ENCODE assay signal across 16 mouse cellular contexts in genomic region chr6:68164792-68165191, GRCm38 (mm10).
DNase-seq lines count a peak whose midpoint lies in the region.
"Had no signal": no experiment of that assay in that cellular context is flagged by ENCODE, and none has a peak within 500 bp of the region (broad histone marks: within the 10 kb centered on the region; RNA-seq: fewer than 3 reads in every experiment).

No protein-coding gene starts in this region.

- intact Hi-C loops in left cerebral cortex, postnatal 10 days (cut with DNase I) = loop anchor here (5.0 kb wide), 1 partner anchor 148 kb away; no protein-coding TSS in a partner anchor

- DNase-seq in left cerebral cortex, adult 11 months (ENCODE audit: low spot score) = peak; percentile 11
- DNase-seq in left cerebral cortex, postnatal 10 days (ENCODE audit: extremely low spot score in 1 of 2, low spot score in 2 of 2) = no peak
- peak; percentile 8 to 14 for DNase-seq in right cerebral cortex, adult 2 months (ENCODE audit: low spot score in 2 of 2)
- no peak for DNase-seq in right cerebral cortex, postnatal 10 days (ENCODE audit: low spot score in 2 of 2)
- DNase-seq in Muller cell, postnatal 12 days (ENCODE audit: inconsistent ontology term) = peak; percentile 2
- DNase-seq in telencephalon, adult 2 months (ENCODE audit: low read depth, low spot score) = peak; percentile 31
- DNase-seq in thymus, postnatal 36 days = no peak
- DNase-seq: cerebellum, adult 18-20 months; cerebellum, postnatal 14 days; gastrocnemius, postnatal 10 days; heart, adult 11 months; kidney, adult 9 months; kidney, postnatal 14 days; left cerebral cortex, postnatal 4 days; lung, postnatal 14 days; thymus, postnatal 25 days had no signal

Comparison
In these comparisons a context has a peak if more than half of its experiments do, and no peak if none do; other contexts are left out.
1. DNase-seq: peak in left cerebral cortex, adult 11 months (single experiment), right cerebral cortex, adult 2 months (2 of 2), Muller cell, postnatal 12 days (single experiment) and telencephalon, adult 2 months (single experiment); none in left cerebral cortex, postnatal 10 days (0 of 2), right cerebral cortex, postnatal 10 days (0 of 2) and thymus, postnatal 36 days (0 of 2).